9 mouse cellular contexts compared by ENCODE assay signal in genomic region chr12:90738388-90739223, GRCm38 (mm10). TPM values are rescaled to one million over a fixed set of nuclear protein-coding genes. Genes with fewer than 3 reads are reported as not detected.
DNase-seq lines count a peak whose midpoint lies in the region; ATAC-seq and TF ChIP-seq lines count a peak whose summit lies in the region.
"Had no signal": no experiment of that assay in that cellular context is flagged by ENCODE, and none has a peak within 500 bp of the region (broad histone marks: within the 10 kb centered on the region; RNA-seq: fewer than 3 reads in every experiment).

Gene Dio2, minus strand, starts transcription at chr12:90738438.

- no peaks in the 10 kb centered on the region for H3K36me3 ChIP-seq in lung, postnatal 0 days (ENCODE audit: insufficient read depth, low read length)
- H3K36me3 ChIP-seq in hindbrain, embryonic 12.5 days: no peaks in the 10 kb centered on the region
- no peaks in the 10 kb centered on the region for H3K36me3 ChIP-seq in limb, embryonic 15.5 days

- peak; percentile 27 for DNase-seq in lung, postnatal 0 days (ENCODE audit: low spot score)
- no peak for DNase-seq in lung, postnatal 14 days
- DNase-seq in adrenal gland, postnatal 14 days: peak; percentile 43
- DNase-seq in embryo, embryonic 9.5 days (ENCODE audit: extremely low spot score): peak; percentile 22
- peak; percentile 20 for DNase-seq in right cerebral cortex, postnatal 4 days
- DNase-seq in natural killer cell, adult 2 months (ENCODE audit: low spot score in 2 of 2): no peak

- no peak within 1 kb of the TSS for H3K27ac ChIP-seq in lung, postnatal 0 days (ENCODE audit: low read length)
- H3K27ac ChIP-seq in hindbrain, embryonic 12.5 days: no peak within 1 kb of the TSS
- H3K27ac ChIP-seq in limb, embryonic 15.5 days: no peak within 1 kb of the TSS

- 13% methylated on average over 10 of the region's 10 CpGs for WGBS in lung, postnatal 0 days
- 33% methylated on average over 10 of the region's 10 CpGs for WGBS in hindbrain, embryonic 12.5 days
- WGBS in limb, embryonic 15.5 days: 8% methylated on average over 10 of the region's 10 CpGs

- 0 out of 2 replicates have a peak, but pooled peaks have one; percentile 11 for ATAC-seq in lung, postnatal 0 days
- ATAC-seq in hindbrain, embryonic 12.5 days (ENCODE audit: low FRiP score): no peak
- ATAC-seq in limb, embryonic 15.5 days (ENCODE audit: insufficient number of reproducible peaks, low FRiP score, low TSS enrichment, low read depth): no peak

- peak within 1 kb of the TSS; percentile 12; the same call in 1 of the 2 replicates for H3K4me3 ChIP-seq in lung, postnatal 0 days (ENCODE audit: low read depth, low read length)
- no peak within 1 kb of the TSS for H3K4me3 ChIP-seq in hindbrain, embryonic 12.5 days
- H3K4me3 ChIP-seq in limb, embryonic 15.5 days: peak within 1 kb of the TSS; percentile 28
- H3K4me3 ChIP-seq: erythroblast, embryonic 14.5 days had no signal

- TF ChIP-seq CTCF in lung, postnatal 0 days (IDR thresholded peaks at IDR 0.05): peak; percentile 15; the same call in 1 of the 2 replicates

- H3K27me3 ChIP-seq in lung, postnatal 0 days (replicated peaks; ENCODE audit: insufficient read depth, low read length): no peaks in the 10 kb centered on the region
- H3K27me3 ChIP-seq in hindbrain, embryonic 12.5 days: no peaks in the 10 kb centered on the region
- no peaks in the 10 kb centered on the region for H3K27me3 ChIP-seq in limb, embryonic 15.5 days

- no peak for TF ChIP-seq EP300 in lung, postnatal 0 days (IDR thresholded peaks at IDR 0.05)

- H3K9me3 ChIP-seq in lung, postnatal 0 days (ENCODE audit: low read length): no peaks in the 10 kb centered on the region
- no peaks in the 10 kb centered on the region for H3K9me3 ChIP-seq in hindbrain, embryonic 12.5 days (replicated peaks)
- no peaks in the 10 kb centered on the region for H3K9me3 ChIP-seq in limb, embryonic 15.5 days

- peak within 1 kb of the TSS; percentile 47 for H3K4me2 ChIP-seq in lung, postnatal 0 days (replicated peaks; ENCODE audit: low read depth, low read length)
- H3K4me2 ChIP-seq in hindbrain, embryonic 12.5 days (replicated peaks): peak within 1 kb of the TSS; percentile 18; the same call in 1 of the 2 replicates
- H3K4me2 ChIP-seq in limb, embryonic 15.5 days: peak within 1 kb of the TSS; percentile 44

- H3K4me1 ChIP-seq in lung, postnatal 0 days (ENCODE audit: insufficient read depth, low read depth, low read length): no peaks in the 10 kb centered on the region
- H3K4me1 ChIP-seq in hindbrain, embryonic 12.5 days: no peaks in the 10 kb centered on the region
- 0 out of 2 replicates have a peak, but pooled peaks cover 8% of the 10 kb centered on the region for H3K4me1 ChIP-seq in limb, embryonic 15.5 days

- no peak within 1 kb of the TSS for H3K9ac ChIP-seq in lung, postnatal 0 days (replicated peaks; ENCODE audit: low read depth)
- no peak within 1 kb of the TSS for H3K9ac ChIP-seq in hindbrain, embryonic 12.5 days
- H3K9ac ChIP-seq in limb, embryonic 15.5 days: no peak within 1 kb of the TSS

RNA-seq across cellular contexts. Expression of gene Dio2, which starts in this region (rescaled TPM):
- polyA plus RNA-seq in lung, postnatal 0 days (2015; fragmentation: Nextera tagmentation; extraction: Ambion mirVana): 0.06 and 0.07 TPM in 2 replicates
- total RNA-seq in adrenal gland, postnatal 14 days (2021): 32.9 and 43.6 TPM in 2 replicates
- polyA plus RNA-seq in hindbrain, embryonic 12.5 days (2016; fragmentation: Nextera tagmentation; extraction: Ambion mirVana): 0.28 and 0.47 TPM in 2 replicates
- polyA plus RNA-seq in limb, embryonic 15.5 days (2015; fragmentation: Nextera tagmentation; extraction: Ambion mirVana): 0.47 and 0.51 TPM in 2 replicates

Comparison
In these comparisons a context has a peak if more than half of its experiments do, and no peak if none do; other contexts are left out.
1. Peak in DNase-seq, ATAC-seq, H3K4me3 ChIP-seq and H3K4me2 ChIP-seq in lung, postnatal 0 days; RNA of the gene not detected or under 1 TPM.
2. DNase-seq: peak in adrenal gland, postnatal 14 days (single experiment), embryo, embryonic 9.5 days (single experiment) and right cerebral cortex, postnatal 4 days (single experiment); none in lung, postnatal 14 days (single experiment) and natural killer cell, adult 2 months (0 of 2).
3. Peak in every context shown above with its lines, with median percentiles within 50 percentile points of each other: H3K4me2 ChIP-seq.